Mouse (Mus musculus): Measurements from ENCODE around the gene Gpn2. TPM values are rescaled to one million over a fixed set of nuclear protein-coding genes. Genes with fewer than 3 reads are reported as not detected.

Gene Gpn2
- polyA plus RNA-seq, 2 experiments = 10.0 to 15.2 TPM

- 87% methylated on average over 11 of the region's 11 CpGs for WGBS (ENCODE audit: insufficient replicate concordance)
- Histone ChIP-seq H3K36me3 (replicated peaks; ENCODE audit: control insufficient read depth, insufficient read depth, low read depth) (no peaks in the 10 kb centered on the region), H3K27ac (no peak overlapping the region), H3K27me3 (ENCODE audit: control insufficient read depth, insufficient read depth, low read length) (no peaks in the 10 kb centered on the region), H3K9me3 (ENCODE audit: control insufficient read depth, low read length) (no peaks in the 10 kb centered on the region), H3K4me1 (replicated peaks; ENCODE audit: control insufficient read depth in 2 of 2, insufficient read depth in 2 of 2, low read length in 1 of 2) (peaks cover 0 to 6% of the 10 kb centered on the region in 2 experiments; a peak in 2 of 4 replicates), H3K9ac (replicated peaks) (no peak overlapping the region), H3K4me2 (ENCODE audit: low read depth) (no peak overlapping the region), H3K4me3 (ENCODE audit: insufficient read depth in 1 of 2, low read depth in 2 of 2, low read length in 2 of 2) (no peak overlapping the region)
- ATAC-seq (ENCODE audit: insufficient read depth) (no peak), DNase-seq (ENCODE audit: low read depth in 3 of 3, low spot score in 3 of 3) (no peak)
- no peak for TF ChIP-seq CTCF (IDR thresholded peaks at IDR 0.05; ENCODE audit: low read depth)
- TF ChIP-seq EP300 (IDR thresholded peaks at IDR 0.05; ENCODE audit: low read depth) = no peak
Measured at GRCm38 (mm10) chr4:133617936-133618335, 33.8 kb downstream of the Gpn2 start.

GRCm38 (mm10) chr4:133619473-133620136 lies 35.4 kb downstream of the Gpn2 start:
- Histone ChIP-seq H3K4me2 (ENCODE audit: low read depth) (no peak overlapping the region), H3K27me3 (ENCODE audit: control insufficient read depth, insufficient read depth, low read length) (no peaks in the 10 kb centered on the region), H3K4me1 (replicated peaks; ENCODE audit: control insufficient read depth in 2 of 2, insufficient read depth in 2 of 2, low read length in 1 of 2) (peaks cover 3 to 9% of the 10 kb centered on the region in 2 experiments), H3K4me3 (ENCODE audit: insufficient read depth in 1 of 2, low read depth in 2 of 2, low read length in 2 of 2) (no peak overlapping the region), H3K9ac (replicated peaks) (no peak overlapping the region), H3K27ac (no peak overlapping the region), H3K9me3 (ENCODE audit: control insufficient read depth, low read length) (no peaks in the 10 kb centered on the region), H3K36me3 (replicated peaks; ENCODE audit: control insufficient read depth, insufficient read depth, low read depth) (no peaks in the 10 kb centered on the region)
- ATAC-seq (ENCODE audit: insufficient read depth) (no peak), DNase-seq (ENCODE audit: low read depth in 3 of 3, low spot score in 3 of 3) (no peak)
- 58% methylated on average over 4 of the region's 4 CpGs for WGBS (ENCODE audit: insufficient replicate concordance)
- TF ChIP-seq CTCF (IDR thresholded peaks at IDR 0.05; ENCODE audit: low read depth) (no peak), EP300 (IDR thresholded peaks at IDR 0.05; ENCODE audit: low read depth) (no peak)

- H3K4me2 ChIP-seq (ENCODE audit: low read depth) = no peak overlapping the region
- H3K4me3 ChIP-seq (ENCODE audit: insufficient read depth in 1 of 2, low read depth in 2 of 2, low read length in 2 of 2) = no peak overlapping the region
- ATAC-seq (ENCODE audit: insufficient read depth) (no peak), DNase-seq (ENCODE audit: low read depth in 3 of 3, low spot score in 3 of 3) (no peak)
- no peak overlapping the region for H3K9ac ChIP-seq (replicated peaks)
- H3K27me3 ChIP-seq (ENCODE audit: control insufficient read depth, insufficient read depth, low read length) = no peaks in the 10 kb centered on the region
- WGBS (ENCODE audit: insufficient replicate concordance) = 66% methylated on average over 8 of the region's 8 CpGs
- H3K36me3 ChIP-seq (replicated peaks; ENCODE audit: control insufficient read depth, insufficient read depth, low read depth) = no peaks in the 10 kb centered on the region
- TF ChIP-seq CTCF (IDR thresholded peaks at IDR 0.05; ENCODE audit: low read depth) = no peak
- TF ChIP-seq EP300 (IDR thresholded peaks at IDR 0.05; ENCODE audit: low read depth) = no peak
- no peaks in the 10 kb centered on the region for H3K9me3 ChIP-seq (ENCODE audit: control insufficient read depth, low read length)
- H3K4me1 ChIP-seq (replicated peaks; ENCODE audit: control insufficient read depth in 2 of 2, insufficient read depth in 2 of 2, low read length in 1 of 2) = peaks cover 12 to 20% of the 10 kb centered on the region in 2 experiments
- H3K27ac ChIP-seq = no peak overlapping the region
Measured at GRCm38 (mm10) chr4:133620668-133621067, 36.5 kb downstream of the Gpn2 start.

- Histone ChIP-seq H3K36me3 (replicated peaks; ENCODE audit: control insufficient read depth, insufficient read depth, low read depth) (no peaks in the 10 kb centered on the region; the same call in 1 of the 2 replicates), H3K9ac (replicated peaks) (no peak overlapping the region), H3K4me3 (ENCODE audit: insufficient read depth in 1 of 2, low read depth in 2 of 2, low read length in 2 of 2) (no peak overlapping the region), H3K9me3 (ENCODE audit: control insufficient read depth, low read length) (no peaks in the 10 kb centered on the region), H3K27me3 (ENCODE audit: control insufficient read depth, insufficient read depth, low read length) (no peaks in the 10 kb centered on the region), H3K4me1 (replicated peaks; ENCODE audit: control insufficient read depth in 2 of 2, insufficient read depth in 2 of 2, low read length in 1 of 2) (peaks cover 13 to 21% of the 10 kb centered on the region in 2 experiments), H3K27ac (no peak overlapping the region), H3K4me2 (ENCODE audit: low read depth) (no peak overlapping the region)
- TF ChIP-seq EP300 (IDR thresholded peaks at IDR 0.05; ENCODE audit: low read depth) = no peak
- TF ChIP-seq CTCF (IDR thresholded peaks at IDR 0.05; ENCODE audit: low read depth) = no peak
- DNase-seq (ENCODE audit: low read depth in 3 of 3, low spot score in 3 of 3) (no peak), ATAC-seq (ENCODE audit: insufficient read depth) (no peak)
- WGBS (ENCODE audit: insufficient replicate concordance) = 50% methylated on average over 10 of the region's 11 CpGs
Measured at GRCm38 (mm10) chr4:133622161-133622695, 38.1 kb downstream of the Gpn2 start.

- no peaks in the 10 kb centered on the region for H3K27me3 ChIP-seq (ENCODE audit: control insufficient read depth, insufficient read depth, low read length)
- peaks cover 13 to 20% of the 10 kb centered on the region in 2 experiments for H3K4me1 ChIP-seq (replicated peaks; ENCODE audit: control insufficient read depth in 2 of 2, insufficient read depth in 2 of 2, low read length in 1 of 2)
- no peaks in the 10 kb centered on the region; the same call in 1 of the 2 replicates for H3K36me3 ChIP-seq (replicated peaks; ENCODE audit: control insufficient read depth, insufficient read depth, low read depth)
- WGBS (ENCODE audit: insufficient replicate concordance) = 30% methylated on average over 7 of the region's 7 CpGs
- no peak overlapping the region for H3K4me2 ChIP-seq (ENCODE audit: low read depth)
- no peak overlapping the region for H3K4me3 ChIP-seq (ENCODE audit: insufficient read depth in 1 of 2, low read depth in 2 of 2, low read length in 2 of 2)
- ATAC-seq (ENCODE audit: insufficient read depth) = peak; percentile 77; the same call in 1 of the 2 replicates
- H3K27ac ChIP-seq = no peak overlapping the region
- peak in 1 of 3 experiments; percentile 59 for DNase-seq (ENCODE audit: low read depth in 3 of 3, low spot score in 3 of 3)
- TF ChIP-seq CTCF (IDR thresholded peaks at IDR 0.05; ENCODE audit: low read depth) (no peak), EP300 (IDR thresholded peaks at IDR 0.05; ENCODE audit: low read depth) (peak; percentile 69)
- H3K9me3 ChIP-seq (ENCODE audit: control insufficient read depth, low read length) = no peaks in the 10 kb centered on the region
- H3K9ac ChIP-seq (replicated peaks) = no peak overlapping the region
Measured at GRCm38 (mm10) chr4:133624830-133625229, 40.7 kb downstream of the Gpn2 start.
